In the genomic region with DNA sequence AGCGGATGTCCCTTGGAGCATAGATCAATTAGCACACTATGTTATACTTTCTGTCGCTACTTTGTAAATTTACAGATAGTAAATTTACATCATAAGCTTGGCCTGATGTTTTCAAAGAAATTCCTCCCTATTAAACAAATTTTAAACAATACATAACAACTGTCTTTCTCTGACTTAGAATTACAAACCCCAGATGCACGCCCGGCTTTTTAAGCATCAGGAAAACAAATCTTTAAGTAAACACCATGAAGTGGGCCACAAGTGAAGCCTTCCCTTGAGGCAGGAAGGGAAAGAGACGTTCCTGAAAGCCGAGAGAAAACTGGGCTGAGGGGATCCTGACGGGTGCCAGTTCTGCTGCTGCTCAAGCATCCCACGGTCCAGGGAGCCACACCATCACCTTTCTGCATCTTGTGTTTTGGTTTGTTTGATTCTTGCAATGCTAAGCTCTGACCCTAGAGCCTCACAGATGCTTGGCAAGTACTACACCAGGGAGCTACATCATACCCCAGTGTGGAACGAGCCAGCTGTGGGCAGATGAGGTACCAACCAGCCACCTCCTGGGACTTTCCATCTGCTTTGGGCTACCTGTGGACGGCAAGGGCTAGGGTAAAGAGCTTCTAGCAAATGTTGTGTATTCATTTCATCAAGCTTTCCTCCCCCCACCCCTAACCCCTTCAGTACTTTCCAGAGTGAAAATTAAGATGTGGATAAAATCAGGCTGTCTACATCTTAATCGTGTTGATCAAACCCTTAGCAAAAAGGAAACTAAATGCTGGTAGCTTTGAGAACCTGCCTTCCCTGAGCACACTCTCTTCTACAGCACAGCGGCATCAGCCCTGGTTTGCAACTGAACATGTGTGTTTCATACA, we compare ENCODE assay signal across 15 mouse cellular contexts. TPM values are rescaled to one million over a fixed set of nuclear protein-coding genes. Genes with fewer than 3 reads are reported as not detected.
DNase-seq lines count a peak whose midpoint lies in the region; ATAC-seq and TF ChIP-seq lines count a peak whose summit lies in the region.
"Had no signal": no experiment of that assay in that cellular context is flagged by ENCODE, and none has a peak within 500 bp of the region (broad histone marks: within the 10 kb centered on the region; RNA-seq: fewer than 3 reads in every experiment).

No protein-coding gene starts in this region.

- H3K4me3 ChIP-seq in hindbrain, postnatal 0 days (ENCODE audit: low read length) = no peak overlapping the region
- H3K4me3 ChIP-seq in hindbrain, embryonic 12.5 days = no peak overlapping the region
- no peak overlapping the region for H3K4me3 ChIP-seq in lung, adult 2 months (replicated peaks; ENCODE audit: extremely low read depth, low read depth, low read length)
- no peak overlapping the region for H3K4me3 ChIP-seq in intestine, embryonic 14.5 days (ENCODE audit: low read depth, low read length)
- no peak overlapping the region for H3K4me3 ChIP-seq in stomach, postnatal 0 days (ENCODE audit: low read depth, low read length)
- H3K4me3 ChIP-seq: heart, embryonic 13.5 days had no signal

- H3K4me2 ChIP-seq in hindbrain, postnatal 0 days (ENCODE audit: low read depth, low read length) = no peak overlapping the region
- H3K4me2 ChIP-seq in hindbrain, embryonic 12.5 days (replicated peaks) = no peak overlapping the region
- no peak overlapping the region; the same call in 1 of the 2 replicates for H3K4me2 ChIP-seq in intestine, embryonic 14.5 days (ENCODE audit: low read length)
- no peak overlapping the region for H3K4me2 ChIP-seq in stomach, postnatal 0 days (replicated peaks; ENCODE audit: low read depth)
- H3K4me2 ChIP-seq: heart, embryonic 13.5 days had no signal

- peak overlapping the region; percentile 76; the same call in 1 of the 2 replicates for H3K27ac ChIP-seq in hindbrain, postnatal 0 days
- H3K27ac ChIP-seq in hindbrain, embryonic 12.5 days = no peak overlapping the region
- peak overlapping the region; percentile 85 for H3K27ac ChIP-seq in intestine, embryonic 14.5 days (ENCODE audit: low read depth)
- peak overlapping the region; percentile 73 for H3K27ac ChIP-seq in stomach, postnatal 0 days (replicated peaks)
- H3K27ac ChIP-seq: heart, embryonic 13.5 days; liver, embryonic 14.5 days had no signal

- H3K9me3 ChIP-seq in hindbrain, postnatal 0 days (ENCODE audit: low read length) = no peaks in the 10 kb centered on the region
- H3K9me3 ChIP-seq in hindbrain, embryonic 12.5 days (replicated peaks) = no peaks in the 10 kb centered on the region
- no peaks in the 10 kb centered on the region for H3K9me3 ChIP-seq in intestine, embryonic 14.5 days (ENCODE audit: control insufficient read depth, low read length)
- no peaks in the 10 kb centered on the region for H3K9me3 ChIP-seq in stomach, postnatal 0 days (ENCODE audit: control insufficient read depth, low read length)
- H3K9me3 ChIP-seq: heart, embryonic 13.5 days had no signal

- H3K9ac ChIP-seq in hindbrain, postnatal 0 days (replicated peaks; ENCODE audit: low read length) = no peak overlapping the region
- H3K9ac ChIP-seq in hindbrain, embryonic 12.5 days = no peak overlapping the region
- H3K9ac ChIP-seq in intestine, embryonic 14.5 days (ENCODE audit: low read length) = no peak overlapping the region
- no peak overlapping the region; the same call in 1 of the 2 replicates for H3K9ac ChIP-seq in stomach, postnatal 0 days (ENCODE audit: low read length)
- H3K9ac ChIP-seq: heart, embryonic 13.5 days; liver, embryonic 14.5 days had no signal

- H3K4me1 ChIP-seq in hindbrain, postnatal 0 days (ENCODE audit: insufficient read depth, low read length) = peaks cover 10% of the 10 kb centered on the region
- H3K4me1 ChIP-seq in hindbrain, embryonic 12.5 days = peaks cover 23% of the 10 kb centered on the region
- peaks cover 18% of the 10 kb centered on the region for H3K4me1 ChIP-seq in lung, adult 2 months (ENCODE audit: control insufficient read depth, insufficient read depth, low read length)
- H3K4me1 ChIP-seq in intestine, embryonic 14.5 days (replicated peaks; ENCODE audit: control insufficient read depth, insufficient read depth, low read length) = peaks cover 42% of the 10 kb centered on the region
- peaks cover 4% of the 10 kb centered on the region; the same call in 1 of the 2 replicates for H3K4me1 ChIP-seq in stomach, postnatal 0 days (replicated peaks; ENCODE audit: control insufficient read depth, insufficient read depth)

- no peak for TF ChIP-seq POLR2A in lung, adult 2 months (IDR thresholded peaks at IDR 0.05; ENCODE audit: borderline replicate concordance, extremely low read depth, low read depth, low read length)

- no peak for DNase-seq in hindbrain, postnatal 0 days (ENCODE audit: low spot score)
- DNase-seq in lung, postnatal 10 days = peak; percentile 27
- DNase-seq in lung, adult 2 months = no peak
- DNase-seq in intestine, embryonic 14.5 days (ENCODE audit: low spot score) = no peak
- DNase-seq in stomach, postnatal 0 days (ENCODE audit: low spot score) = no peak
- DNase-seq in embryo, embryonic 9.5 days (ENCODE audit: extremely low spot score) = no peak
- no peak for DNase-seq in gastrocnemius, adult 18-20 months (ENCODE audit: low spot score)
- DNase-seq: cerebellum, adult 11-12 months; gastrocnemius, postnatal 14 days; kidney, adult 11 months; left cerebral cortex, postnatal 4 days had no signal

- no peaks in the 10 kb centered on the region for H3K27me3 ChIP-seq in hindbrain, postnatal 0 days (ENCODE audit: insufficient read depth, low read length)
- H3K27me3 ChIP-seq in hindbrain, embryonic 12.5 days = no peaks in the 10 kb centered on the region
- no peaks in the 10 kb centered on the region for H3K27me3 ChIP-seq in intestine, embryonic 14.5 days (replicated peaks; ENCODE audit: control insufficient read depth, insufficient read depth, low read length)
- H3K27me3 ChIP-seq in stomach, postnatal 0 days (ENCODE audit: control insufficient read depth, insufficient read depth, low read length) = no peaks in the 10 kb centered on the region
- H3K27me3 ChIP-seq: heart, embryonic 13.5 days had no signal

- no peaks in the 10 kb centered on the region for H3K36me3 ChIP-seq in hindbrain, postnatal 0 days (ENCODE audit: insufficient read depth, low read length)
- no peaks in the 10 kb centered on the region for H3K36me3 ChIP-seq in hindbrain, embryonic 12.5 days
- H3K36me3 ChIP-seq in intestine, embryonic 14.5 days (ENCODE audit: control insufficient read depth, insufficient read depth, low read length) = no peaks in the 10 kb centered on the region
- H3K36me3 ChIP-seq in stomach, postnatal 0 days (ENCODE audit: control insufficient read depth, insufficient read depth, low read length) = no peaks in the 10 kb centered on the region
- H3K36me3 ChIP-seq: heart, embryonic 13.5 days had no signal

- TF ChIP-seq CTCF in hindbrain, postnatal 0 days (IDR thresholded peaks at IDR 0.05; ENCODE audit: low read depth) = no peak
- TF ChIP-seq CTCF in lung, adult 2 months (IDR thresholded peaks at IDR 0.05; ENCODE audit: insufficient read depth, low read length) = no peak
- TF ChIP-seq CTCF in stomach, postnatal 0 days (IDR thresholded peaks at IDR 0.05; ENCODE audit: low read depth) = no peak

- ATAC-seq in hindbrain, postnatal 0 days = no peak
- no peak for ATAC-seq in hindbrain, embryonic 12.5 days (ENCODE audit: low FRiP score)
- ATAC-seq in intestine, embryonic 14.5 days (replicated peaks; ENCODE audit: low FRiP score, low TSS enrichment, low read depth) = no peak
- no peak for ATAC-seq in stomach, postnatal 0 days (ENCODE audit: low FRiP score, low TSS enrichment)
- ATAC-seq: forebrain, embryonic 16.5 days had no signal

- no peak for TF ChIP-seq EP300 in stomach, postnatal 0 days (optimal IDR thresholded peaks at IDR 0.05)

- WGBS in hindbrain, postnatal 0 days = 62% methylated on average over 12 of the region's 12 CpGs
- 72% methylated on average over 12 of the region's 12 CpGs for WGBS in hindbrain, embryonic 12.5 days
- WGBS in lung, adult 2 months = 50% methylated on average over 12 of the region's 12 CpGs
- 33% methylated on average over 12 of the region's 12 CpGs for WGBS in intestine, embryonic 14.5 days
- 34% methylated on average over 12 of the region's 12 CpGs for WGBS in stomach, postnatal 0 days

RNA-seq across cellular contexts. Expression of gene Gm5148, which starts 43.1 kb away (rescaled TPM):
- 8.7 and 10.5 TPM in 2 replicates for total RNA-seq in hindbrain, postnatal 0 days (2014; rRNA removed)
- polyA plus RNA-seq in hindbrain, postnatal 0 days (2015; fragmentation: Nextera tagmentation; extraction: Ambion mirVana) = 12.0 and 12.5 TPM in 2 replicates
- 3.9 and 4.0 TPM in 2 replicates for polyA plus RNA-seq in hindbrain, embryonic 12.5 days (2016; fragmentation: Nextera tagmentation; extraction: Ambion mirVana)
- 7.1 and 9.5 TPM in 2 replicates for polyA plus RNA-seq in lung, adult 2 months (2012; rRNA removed)
- polyA plus RNA-seq in intestine, embryonic 14.5 days (2014; fragmentation: Nextera tagmentation; extraction: Ambion mirVana) = 5.2 and 6.0 TPM in 2 replicates
- polyA plus RNA-seq in stomach, postnatal 0 days (2015; fragmentation: Nextera tagmentation; extraction: Ambion mirVana) = 4.9 and 5.7 TPM in 2 replicates
- total RNA-seq in gastrocnemius, adult 18-20 months (2021) = under 1 TPM in 1 of 2 experiments, not detected in 1; 0.24 TPM
